Mouse (Mus musculus) cerebellum, postnatal 10 days (tissue): ENCODE measurements around the gene Rcsd1.

Experiments used
- DNase-seq, 2 experiments: peaks; one replicate each; pipeline ENCODE4 v3.0.0; 2021; ENCODE audit warnings: mixed read lengths in 2 of 2

The Rcsd1 gene

GRCm38 (mm10) chr1:165709629-165710256, at the start of gene Rcsd1:
Gene Rcsd1, minus strand, starts transcription at chr1:165709757.
- DNase-seq = no peak

DNA sequence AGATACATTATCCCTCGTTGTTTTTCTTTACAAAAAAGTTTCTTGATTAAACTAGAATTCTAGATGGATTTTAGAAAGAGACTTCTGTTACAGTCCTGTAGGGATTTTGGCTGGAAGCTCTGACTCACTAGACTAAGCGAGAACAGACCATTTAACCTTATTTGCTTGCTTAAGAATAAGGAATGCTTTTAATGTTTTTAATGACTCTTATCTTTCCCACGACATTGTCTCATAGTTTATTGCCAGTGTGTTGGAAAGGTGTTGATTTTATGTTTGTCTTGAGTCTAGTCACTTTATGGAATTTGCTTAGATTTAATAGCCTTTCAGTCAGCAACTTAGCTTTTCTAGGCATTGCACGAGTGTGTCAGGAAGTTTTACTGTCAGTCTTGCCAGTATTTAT, 45.6 kb upstream of the Rcsd1 start:
- no peak for DNase-seq

DNA sequence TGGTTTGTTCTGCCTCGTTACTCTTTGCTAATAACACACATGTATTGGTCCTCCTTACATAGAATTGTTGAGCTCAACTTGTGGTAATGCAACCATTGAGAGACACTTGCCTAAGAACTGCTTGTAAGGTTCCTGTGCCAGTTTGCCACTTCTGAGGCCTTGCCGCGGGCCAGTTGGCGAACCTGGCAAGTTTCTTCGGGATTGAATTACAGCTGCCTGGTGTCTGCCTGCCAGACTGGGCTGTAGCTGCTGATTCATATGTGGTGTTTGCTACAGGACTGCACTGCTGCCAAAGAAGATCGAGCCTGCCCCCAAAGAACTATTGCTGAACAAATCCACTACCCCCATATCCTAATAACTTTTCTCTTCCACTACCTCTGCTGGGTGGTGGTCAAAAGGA, 44.6 kb upstream of the Rcsd1 start:
- DNase-seq = no peak

GRCm38 (mm10) chr1:165751838-165752237, 42.3 kb upstream of the Rcsd1 start:
- no peak for DNase-seq

GRCm38 (mm10) chr1:165751142-165751541, 41.6 kb upstream of the Rcsd1 start:
- DNase-seq = no peak

DNA sequence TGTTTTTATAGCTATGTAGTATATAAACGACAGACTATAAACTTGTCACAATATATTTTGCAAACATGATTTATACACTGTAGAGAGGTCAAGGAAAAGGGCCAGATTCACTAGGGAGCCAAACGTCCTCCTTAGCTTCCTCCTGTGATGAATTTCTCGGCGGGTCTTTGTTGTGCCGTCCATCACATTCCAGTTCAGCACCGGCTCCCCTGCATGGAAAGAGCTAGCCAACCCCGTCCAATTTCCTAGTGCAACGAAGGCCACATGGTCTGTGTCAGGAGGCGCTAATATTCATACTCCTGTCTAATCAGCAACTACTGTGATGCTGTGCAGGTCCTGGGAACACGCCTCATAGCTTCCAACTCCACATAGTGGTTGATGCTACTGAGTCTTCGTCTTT, 38.5 kb upstream of the Rcsd1 start:
- no peak for DNase-seq

GRCm38 (mm10) chr1:165741989-165742388, 32.4 kb upstream of the Rcsd1 start:
- no peak for DNase-seq

DNA sequence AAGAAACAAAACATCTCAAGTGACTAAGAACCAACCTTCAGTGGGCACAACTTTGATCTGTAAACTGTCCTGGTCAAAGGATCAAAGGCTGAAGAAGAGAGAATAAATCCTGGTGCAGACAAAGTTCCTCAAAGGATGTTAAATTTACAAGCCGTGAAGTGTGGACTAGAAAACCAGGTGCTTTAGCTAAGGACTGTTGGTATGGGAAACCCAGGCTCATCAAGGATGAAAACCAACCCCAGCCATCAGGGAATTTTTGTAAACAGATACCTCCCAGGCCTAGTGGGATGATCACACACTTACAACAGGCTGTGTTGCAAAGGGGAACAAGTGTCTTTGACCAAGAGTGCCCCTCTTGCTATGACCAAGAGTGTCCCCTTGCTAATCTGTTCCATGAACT, 29.4 kb upstream of the Rcsd1 start:
- DNase-seq = no peak

GRCm38 (mm10) chr1:165737867-165738266, 28.3 kb upstream of the Rcsd1 start:
- no peak for DNase-seq

DNA sequence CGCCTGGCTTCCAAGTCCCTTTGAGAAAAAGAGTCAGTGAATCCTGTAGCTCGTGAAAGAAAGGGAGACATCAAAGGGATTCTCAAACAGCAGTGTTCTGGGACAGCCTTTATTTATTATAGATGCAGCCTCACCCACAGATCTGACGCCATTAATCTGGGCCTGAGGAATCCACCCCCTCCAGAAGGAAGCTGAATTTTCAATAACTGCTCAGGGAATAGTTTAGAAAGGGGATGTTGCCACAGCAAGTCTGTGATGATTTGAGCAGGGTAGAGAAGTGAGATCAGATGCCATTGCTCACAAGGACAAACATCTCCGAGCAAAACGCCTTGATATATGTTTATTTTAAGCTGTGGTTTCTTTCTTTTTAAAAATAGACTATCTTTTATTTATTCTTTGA, 27.9 kb upstream of the Rcsd1 start:
- no peak for DNase-seq

DNA sequence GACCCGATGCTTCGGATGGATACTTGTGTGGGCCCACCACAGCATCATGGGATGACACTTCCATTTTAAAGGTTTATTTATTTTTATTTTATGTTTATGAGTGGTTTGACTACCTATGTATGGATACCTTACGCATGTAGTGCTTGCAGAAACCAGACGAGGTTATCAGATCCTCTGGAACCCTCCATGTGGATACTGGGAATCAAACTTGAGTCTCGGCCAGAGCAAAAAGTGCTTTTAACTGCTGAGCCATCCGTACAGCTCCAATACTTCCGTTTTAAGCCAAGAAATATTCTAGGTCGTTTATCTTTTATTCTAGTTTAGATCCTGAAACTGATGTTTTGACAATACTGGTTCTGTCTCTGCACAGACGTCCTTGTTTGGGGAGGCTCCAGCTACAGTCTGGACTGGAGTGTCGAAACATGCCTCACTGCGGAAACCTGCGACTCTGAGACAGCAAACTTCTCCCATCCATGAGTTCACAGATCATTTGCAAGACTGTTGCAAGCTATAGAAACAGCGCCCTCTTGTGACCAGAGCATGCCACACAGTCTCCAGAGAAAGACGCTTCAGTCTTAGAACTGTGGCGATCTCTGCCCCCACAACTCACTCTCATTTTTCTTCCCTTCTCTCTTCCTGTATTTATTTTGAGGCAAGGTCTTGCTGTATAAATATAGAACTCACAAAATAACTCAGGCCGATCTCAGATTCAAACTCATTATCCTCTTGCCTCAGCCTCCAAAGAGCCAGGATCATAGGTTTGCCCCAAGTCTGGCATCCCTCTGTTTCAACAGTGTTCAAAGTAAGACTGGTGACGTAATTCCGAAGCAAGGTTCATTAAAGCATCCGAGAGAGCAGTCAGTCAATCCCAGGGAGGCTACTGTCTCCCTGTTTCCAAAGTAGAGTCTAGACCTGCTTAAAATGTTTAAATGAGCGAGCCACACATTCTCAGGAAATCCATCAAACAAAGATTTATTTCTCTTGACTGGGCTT, 26.6 kb upstream of the Rcsd1 start:
- DNase-seq = peak; percentile 94 to 96

- no peak for DNase-seq
Observed at GRCm38 (mm10) chr1:165734840-165735239, 25.3 kb upstream of the Rcsd1 start.

GRCm38 (mm10) chr1:165731553-165731952, 22.0 kb upstream of the Rcsd1 start:
- no peak for DNase-seq

DNA sequence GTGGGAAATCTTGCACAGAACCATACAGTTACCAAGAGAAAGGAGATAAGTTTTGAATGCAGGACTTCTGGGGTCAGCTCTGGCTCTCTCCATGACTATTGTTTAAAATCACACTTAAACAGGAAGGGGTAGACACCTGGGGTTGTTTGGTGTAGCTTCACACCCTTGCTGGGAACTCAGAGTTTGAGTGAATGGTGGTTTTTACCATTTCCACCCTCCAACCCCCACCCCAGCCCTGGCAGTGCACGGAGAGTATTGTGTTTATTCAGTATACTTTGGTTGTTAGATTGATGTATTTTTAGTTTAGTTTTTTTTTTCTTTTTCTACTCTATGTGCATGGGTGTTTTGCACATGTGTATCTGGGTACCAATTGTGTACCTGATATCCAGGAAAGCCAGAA, 20.6 kb upstream of the Rcsd1 start:
- DNase-seq = no peak

- DNase-seq = no peak
Observed at GRCm38 (mm10) chr1:165728057-165728639, 18.6 kb upstream of the Rcsd1 start.

GRCm38 (mm10) chr1:165726986-165727385, 17.4 kb upstream of the Rcsd1 start:
- DNase-seq = no peak

GRCm38 (mm10) chr1:165725039-165725644, 15.6 kb upstream of the Rcsd1 start:
- no peak for DNase-seq

GRCm38 (mm10) chr1:165724219-165725033, 14.9 kb upstream of the Rcsd1 start:
- DNase-seq = no peak

GRCm38 (mm10) chr1:165722531-165723123, 13.1 kb upstream of the Rcsd1 start:
- DNase-seq = no peak

GRCm38 (mm10) chr1:165718543-165719105, 9.1 kb upstream of the Rcsd1 start:
- DNase-seq = no peak

- no peak for DNase-seq
Observed at GRCm38 (mm10) chr1:165717711-165718542, 8.4 kb upstream of the Rcsd1 start.
